ENCODE assay signal across 8 mouse cellular contexts in the genomic region with DNA sequence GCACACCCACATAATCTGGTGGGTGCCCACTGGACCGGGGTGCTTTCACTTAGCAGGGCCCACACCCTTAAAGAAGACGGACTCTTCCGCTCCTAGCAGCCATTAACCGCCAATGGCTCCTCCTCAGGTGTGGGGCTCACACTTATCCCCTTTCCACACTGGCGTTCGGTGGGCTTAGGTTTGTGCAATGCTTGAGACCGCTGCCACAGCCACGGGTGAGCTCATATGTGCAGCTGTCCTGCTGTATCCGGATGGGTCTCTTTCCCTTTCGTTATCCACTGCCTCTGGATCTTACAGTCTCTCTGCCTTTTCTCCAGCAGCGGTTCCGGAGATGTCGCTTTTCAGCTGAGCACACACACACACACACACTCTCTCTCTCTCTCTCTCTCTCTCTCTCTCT. TPM values are rescaled to one million over a fixed set of nuclear protein-coding genes. Genes with fewer than 3 reads are reported as not detected.
A peak's percentile ranks its signal among the peaks of the same experiment; 100 is the strongest.
DNase-seq lines count a peak whose midpoint lies in the region; ATAC-seq and TF ChIP-seq lines count a peak whose summit lies in the region.

No protein-coding gene starts in this region.

- peak overlapping the region; percentile 55 for H3K4me2 ChIP-seq in forebrain, embryonic 15.5 days (replicated peaks)
- peak overlapping the region; percentile 62 for H3K4me2 ChIP-seq in liver, postnatal 0 days (ENCODE audit: low read depth, low read length)

- peak; percentile 68 for ATAC-seq in forebrain, embryonic 15.5 days (replicated peaks)
- no peak for ATAC-seq in liver, postnatal 0 days

- H3K36me3 ChIP-seq in heart, embryonic 10.5 days: no peaks in the 10 kb centered on the region
- H3K36me3 ChIP-seq in E14TG2a.4 (ENCODE audit: insufficient read depth, low read length): no peaks in the 10 kb centered on the region
- H3K36me3 ChIP-seq in forebrain, embryonic 15.5 days: no peaks in the 10 kb centered on the region
- no peaks in the 10 kb centered on the region for H3K36me3 ChIP-seq in liver, postnatal 0 days (replicated peaks; ENCODE audit: insufficient read depth, low read length)

- no peak for TF ChIP-seq EP300 in liver, postnatal 0 days (IDR thresholded peaks at IDR 0.05; ENCODE audit: low read depth)

- H3K4me3 ChIP-seq in heart, embryonic 10.5 days: peak overlapping the region; percentile 54
- peak overlapping the region; percentile 41 for H3K4me3 ChIP-seq in E14TG2a.4 (replicated peaks; ENCODE audit: low read length)
- H3K4me3 ChIP-seq in forebrain, embryonic 15.5 days: peak overlapping the region; percentile 46
- H3K4me3 ChIP-seq in liver, postnatal 0 days (ENCODE audit: low read depth, low read length): peak overlapping the region; percentile 32

- peak overlapping the region; percentile 51 for H3K9ac ChIP-seq in forebrain, embryonic 15.5 days (replicated peaks)
- H3K9ac ChIP-seq in liver, postnatal 0 days (replicated peaks): no peak overlapping the region

- TF ChIP-seq CTCF in E14TG2a.4 (conservative IDR thresholded peaks at IDR 0.05; ENCODE audit: low read length): no peak
- TF ChIP-seq CTCF in liver, postnatal 0 days (IDR thresholded peaks at IDR 0.05; ENCODE audit: low read depth): no peak

- WGBS in heart, embryonic 10.5 days: 49% methylated on average over 13 of the region's 13 CpGs
- WGBS in forebrain, embryonic 15.5 days: 30% methylated on average over 13 of the region's 13 CpGs
- 40% methylated on average over 13 of the region's 13 CpGs for WGBS in liver, postnatal 0 days (ENCODE audit: insufficient replicate concordance)

- no peaks in the 10 kb centered on the region for H3K4me1 ChIP-seq in heart, embryonic 10.5 days
- H3K4me1 ChIP-seq in E14TG2a.4 (replicated peaks; ENCODE audit: low read depth, low read length): peaks cover 14% of the 10 kb centered on the region
- H3K4me1 ChIP-seq in forebrain, embryonic 15.5 days: no peaks in the 10 kb centered on the region
- no peaks in the 10 kb centered on the region for H3K4me1 ChIP-seq in liver, postnatal 0 days (ENCODE audit: insufficient read depth)

- H3K9me3 ChIP-seq in heart, embryonic 10.5 days: no peaks in the 10 kb centered on the region
- H3K9me3 ChIP-seq in E14TG2a.4 (ENCODE audit: low read length): no peaks in the 10 kb centered on the region
- no peaks in the 10 kb centered on the region for H3K9me3 ChIP-seq in forebrain, embryonic 15.5 days
- H3K9me3 ChIP-seq in liver, postnatal 0 days (ENCODE audit: low read length): no peaks in the 10 kb centered on the region

- H3K27ac ChIP-seq in heart, embryonic 10.5 days: peak overlapping the region; percentile 22; the same call in 1 of the 2 replicates
- peak overlapping the region; percentile 65 for H3K27ac ChIP-seq in forebrain, embryonic 15.5 days (replicated peaks)
- H3K27ac ChIP-seq in liver, postnatal 0 days (ENCODE audit: low read depth): no peak overlapping the region

- DNase-seq in heart, embryonic 10.5 days (ENCODE audit: low spot score): no peak
- DNase-seq in heart, adult 9 months (ENCODE audit: low spot score in 2 of 2): no peak
- DNase-seq in liver, postnatal 0 days: no peak
- no peak for DNase-seq in adrenal gland, postnatal 4 days (ENCODE audit: low spot score in 2 of 2)
- DNase-seq in cerebellum, adult 18-20 months: no peak
- no peak for DNase-seq in frontal cortex, postnatal 14 days (ENCODE audit: low spot score in 2 of 2)

- peaks cover 10% of the 10 kb centered on the region for H3K27me3 ChIP-seq in heart, embryonic 10.5 days (ENCODE audit: insufficient read depth, poor library complexity, severe bottlenecking)
- peaks cover 20% of the 10 kb centered on the region for H3K27me3 ChIP-seq in E14TG2a.4 (ENCODE audit: insufficient read depth, low read length)
- H3K27me3 ChIP-seq in forebrain, embryonic 15.5 days: no peaks in the 10 kb centered on the region
- H3K27me3 ChIP-seq in liver, postnatal 0 days (ENCODE audit: insufficient read depth, low read length): no peaks in the 10 kb centered on the region

RNA-seq across cellular contexts. Expression of gene Mobp, which starts 41.4 kb away (rescaled TPM):
- not detected in 2 replicates for polyA plus RNA-seq in heart, embryonic 10.5 days (2016; fragmentation: Nextera tagmentation; extraction: Ambion mirVana)
- 0.17 TPM in 1 of 2 replicates, not detected in the other for polyA plus RNA-seq in forebrain, embryonic 15.5 days (2015; fragmentation: Nextera tagmentation; extraction: Ambion mirVana)
- not detected in 2 replicates for polyA plus RNA-seq in liver, postnatal 0 days (2015; fragmentation: Nextera tagmentation; extraction: Ambion mirVana)
- not detected for total RNA-seq in adrenal gland, postnatal 4 days (2021)
